Mouse (Mus musculus) spleen, adult 2 months (tissue): ENCODE results near the gene Cars2.

Experiments
- CTCF ChIP-seq: fragments of 200-500 bp; IDR thresholded peaks from 2 replicates; pipeline ENCODE4 v1.5.1; 2011; ENCODE audit warnings: mild to moderate bottlenecking, inconsistent platforms; ENCODE audit not compliant: insufficient read depth, insufficient read length, insufficient replicate concordance; ENCODE audit errors: extremely low read depth
- POLR2A ChIP-seq: fragments of 200-500 bp; IDR thresholded peaks from 2 replicates; pipeline ENCODE4 v1.6.1; 2011; ENCODE audit warnings: low read depth, low read length, inconsistent platforms

DNA sequence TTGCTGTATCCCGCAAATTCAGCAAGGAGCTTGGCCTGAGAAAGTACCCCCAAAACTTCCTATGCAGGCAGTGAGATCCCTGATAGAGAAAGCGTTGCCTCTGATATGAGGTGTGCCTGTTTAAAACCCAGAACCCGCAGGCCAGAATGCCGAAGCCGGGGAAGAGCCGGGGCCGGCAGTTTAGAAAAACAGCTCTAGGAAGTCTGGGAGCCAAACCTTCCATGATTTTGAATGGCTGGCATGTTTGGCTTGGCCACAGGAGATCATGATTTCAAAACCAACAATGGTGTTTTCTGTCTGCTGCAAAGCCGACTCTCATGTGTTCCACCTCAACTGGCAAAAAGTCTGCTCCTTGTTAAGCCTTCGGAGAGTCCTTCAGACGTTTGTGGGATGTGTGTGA is 1.8 kb upstream of the Cars2 start:
- TF ChIP-seq CTCF (no peak), POLR2A (no peak)
